Mouse (Mus musculus) hindbrain, embryonic 10.5 days (tissue): Measurements from ENCODE around the gene Ric8a. TPM values are rescaled to one million over a fixed set of nuclear protein-coding genes. Genes with fewer than 3 reads are reported as not detected.
A peak's percentile ranks its signal among the peaks of the same experiment; 100 is the strongest.

Experiments
- DNase-seq: peaks from one replicate; pipeline ENCODE4 v3.0.0-alpha.2; 2017; ENCODE audit warnings: low spot score
- H3K27ac ChIP-seq: fragments of 300-500 bp; sonication (generic); 2 replicates; pipeline ENCODE4 v1.5.1; 2016; ENCODE audit warnings: mild to moderate bottlenecking, moderate library complexity
- H3K27me3 ChIP-seq: fragments of 300-500 bp; sonication (generic); 2 replicates; pipeline ENCODE4 v1.6.1; 2016; ENCODE audit warnings: mild to moderate bottlenecking; ENCODE audit not compliant: poor library complexity, insufficient read depth, severe bottlenecking
- H3K36me3 ChIP-seq: fragments of 300-500 bp; sonication (generic); 2 replicates; pipeline ENCODE4 v1.6.1; 2016; ENCODE audit warnings: mild to moderate bottlenecking, moderate library complexity
- H3K4me1 ChIP-seq: fragments of 300-500 bp; sonication (generic); replicated peaks from 2 replicates; pipeline ENCODE4 v1.6.1; 2016; ENCODE audit warnings: mild to moderate bottlenecking
- H3K4me3 ChIP-seq: fragments of 300-500 bp; sonication (generic); 2 replicates; pipeline ENCODE4 v1.5.1; 2016; ENCODE audit warnings: mild to moderate bottlenecking, moderate library complexity
- H3K9me3 ChIP-seq: fragments of 300-500 bp; sonication (generic); 2 replicates; pipeline ENCODE4 v1.6.1; 2016; ENCODE audit warnings: mild to moderate bottlenecking, moderate library complexity
- WGBS: fragments of 180-500 bp; shearing (Covaris S2); methylation state at CpG from one replicate; pipeline ENCODE4 v1.1.7; 2016; 5-methylcytosine and 5-hydroxymethylcytosine counted together
- polyA plus RNA-seq: library from polyadenylated mRNA; unstranded; fragments of >200 nt; fragmentation: Nextera tagmentation; extraction: Ambion mirVana; gene quantifications from 2 replicates; pipeline ENCODE4 v1.2.1, GENCODE M21; 2016

The Ric8a gene
- polyA plus RNA-seq, 1 experiment from 2014 or later = 81.7 TPM

- WGBS = 76% methylated on average over 2 of the region's 2 CpGs
- peaks cover 21% of the 10 kb centered on the region for H3K27me3 ChIP-seq
- H3K4me3 ChIP-seq = no peak overlapping the region
- no peaks in the 10 kb centered on the region for H3K9me3 ChIP-seq
- H3K4me1 ChIP-seq = 0 out of 2 replicates have a peak, but pooled peaks cover 4% of the 10 kb centered on the region
- 0 out of 2 replicates have a peak overlapping the region, but pooled peaks have one; percentile 36 for H3K27ac ChIP-seq
- H3K36me3 ChIP-seq = no peaks in the 10 kb centered on the region
- DNase-seq = no peak
Observed at GRCm38 (mm10) chr7:140835758-140836087, 21.0 kb upstream of the Ric8a start.

GRCm38 (mm10) chr7:140836243-140837115, 20.3 kb upstream of the Ric8a start:
- Histone ChIP-seq H3K27me3 (peaks cover 29% of the 10 kb centered on the region), H3K27ac (no peak overlapping the region), H3K9me3 (no peaks in the 10 kb centered on the region), H3K36me3 (no peaks in the 10 kb centered on the region), H3K4me3 (no peak overlapping the region), H3K4me1 (peaks cover 4% of the 10 kb centered on the region; the same call in 1 of the 2 replicates)
- 88% methylated on average over 9 of the region's 9 CpGs for WGBS
- DNase-seq = no peak

- DNase-seq = no peak
- H3K4me1 ChIP-seq = peaks cover 4% of the 10 kb centered on the region; the same call in 1 of the 2 replicates
- 70% methylated on average over 5 of the region's 5 CpGs for WGBS
- H3K4me3 ChIP-seq = no peak overlapping the region
- H3K27me3 ChIP-seq = peaks cover 57% of the 10 kb centered on the region
- H3K9me3 ChIP-seq = no peaks in the 10 kb centered on the region
- H3K36me3 ChIP-seq = no peaks in the 10 kb centered on the region
- H3K27ac ChIP-seq = no peak overlapping the region
Observed at GRCm38 (mm10) chr7:140839556-140839955, 17.2 kb upstream of the Ric8a start.

- 38% methylated on average over 19 of the region's 19 CpGs for WGBS
- no peak overlapping the region for H3K4me3 ChIP-seq
- no peak for DNase-seq
- no peaks in the 10 kb centered on the region for H3K36me3 ChIP-seq
- H3K9me3 ChIP-seq = no peaks in the 10 kb centered on the region
- peaks cover 50% of the 10 kb centered on the region for H3K27me3 ChIP-seq
- no peak overlapping the region for H3K27ac ChIP-seq
- H3K4me1 ChIP-seq = peaks cover 3% of the 10 kb centered on the region; the same call in 1 of the 2 replicates
Observed at GRCm38 (mm10) chr7:140840750-140841735, 15.7 kb upstream of the Ric8a start.

- no peaks in the 10 kb centered on the region for H3K36me3 ChIP-seq
- no peak for DNase-seq
- peaks cover 3% of the 10 kb centered on the region; the same call in 1 of the 2 replicates for H3K4me1 ChIP-seq
- H3K4me3 ChIP-seq = no peak overlapping the region
- peaks cover 50% of the 10 kb centered on the region for H3K27me3 ChIP-seq
- 79% methylated on average over 7 of the region's 7 CpGs for WGBS
- no peaks in the 10 kb centered on the region for H3K9me3 ChIP-seq
- no peak overlapping the region for H3K27ac ChIP-seq
Observed at GRCm38 (mm10) chr7:140843806-140844205, 13.0 kb upstream of the Ric8a start.

- H3K9me3 ChIP-seq = no peaks in the 10 kb centered on the region
- peaks cover 3% of the 10 kb centered on the region; the same call in 1 of the 2 replicates for H3K4me1 ChIP-seq
- no peak within 1 kb of the TSS for H3K27ac ChIP-seq
- H3K4me3 ChIP-seq = no peak within 1 kb of the TSS
- H3K27me3 ChIP-seq = peaks cover 42% of the 10 kb centered on the region
- DNase-seq = peak; percentile 88
- H3K36me3 ChIP-seq = no peaks in the 10 kb centered on the region
- 32% methylated on average over 14 of the region's 14 CpGs for WGBS
Observed at GRCm38 (mm10) chr7:140844905-140845665, 11.7 kb upstream of the Ric8a start, which contains the start of gene Scgb1c1. TSS of gene Scgb1c1 (plus strand) at chr7:140845547.

GRCm38 (mm10) chr7:140845683-140846082, 11.1 kb upstream of the Ric8a start:
- WGBS = 68% methylated on average over 4 of the region's 4 CpGs
- Histone ChIP-seq H3K4me1 (peaks cover 3% of the 10 kb centered on the region; the same call in 1 of the 2 replicates), H3K36me3 (no peaks in the 10 kb centered on the region), H3K27me3 (peaks cover 36% of the 10 kb centered on the region), H3K27ac (no peak overlapping the region), H3K4me3 (no peak overlapping the region), H3K9me3 (no peaks in the 10 kb centered on the region)
- DNase-seq = no peak

- H3K27ac ChIP-seq = no peak overlapping the region
- 91% methylated on average over 10 of the region's 10 CpGs for WGBS
- DNase-seq = no peak
- H3K27me3 ChIP-seq = peaks cover 26% of the 10 kb centered on the region
- H3K4me3 ChIP-seq = no peak overlapping the region
- H3K36me3 ChIP-seq = peaks cover 5% of the 10 kb centered on the region
- H3K4me1 ChIP-seq = peaks cover 3% of the 10 kb centered on the region; the same call in 1 of the 2 replicates
- H3K9me3 ChIP-seq = no peaks in the 10 kb centered on the region
Observed at GRCm38 (mm10) chr7:140846676-140847075, 10.1 kb upstream of the Ric8a start.

GRCm38 (mm10) chr7:140847755-140848580, 8.8 kb upstream of the Ric8a start, which contains the start of gene Odf3:
TSS of gene Odf3 (plus strand) at chr7:140847805.
- no peaks in the 10 kb centered on the region for H3K9me3 ChIP-seq
- no peak within 1 kb of the TSS for H3K4me3 ChIP-seq
- no peak for DNase-seq
- H3K27ac ChIP-seq = no peak within 1 kb of the TSS
- 79% methylated on average over 11 of the region's 11 CpGs for WGBS
- peaks cover 13% of the 10 kb centered on the region; the same call in 1 of the 2 replicates for H3K27me3 ChIP-seq
- peaks cover 3% of the 10 kb centered on the region; the same call in 1 of the 2 replicates for H3K4me1 ChIP-seq
- H3K36me3 ChIP-seq = peaks cover 18% of the 10 kb centered on the region

- H3K4me1 ChIP-seq = peaks cover 3% of the 10 kb centered on the region; the same call in 1 of the 2 replicates
- no peak for DNase-seq
- 0 out of 2 replicates have a peak, but pooled peaks cover 8% of the 10 kb centered on the region for H3K27me3 ChIP-seq
- no peak overlapping the region for H3K4me3 ChIP-seq
- H3K9me3 ChIP-seq = no peaks in the 10 kb centered on the region
- 92% methylated on average over 10 of the region's 10 CpGs for WGBS
- no peak overlapping the region for H3K27ac ChIP-seq
- H3K36me3 ChIP-seq = peaks cover 24% of the 10 kb centered on the region
Observed at GRCm38 (mm10) chr7:140848591-140848990, 8.2 kb upstream of the Ric8a start.

- no peak for DNase-seq
- Histone ChIP-seq H3K27me3 (no peaks in the 10 kb centered on the region), H3K36me3 (peaks cover 36% of the 10 kb centered on the region), H3K27ac (no peak overlapping the region), H3K9me3 (no peaks in the 10 kb centered on the region), H3K4me3 (no peak overlapping the region), H3K4me1 (peaks cover 9% of the 10 kb centered on the region)
- WGBS = 94% methylated on average over 4 of the region's 4 CpGs
Observed at GRCm38 (mm10) chr7:140851916-140852315, 4.8 kb upstream of the Ric8a start.
